Mouse (Mus musculus) mouse trophoblast stem cell (cell line): ENCODE measurements around the gene Cnih3.

Experiments
- in situ Hi-C, 2 experiments: fragments of 300-500 bp; cut with MseI, MboI; formaldehyde crosslinking; loops; 2 replicates in 1 of 2; 3 replicates in 1 of 2; pipeline ENCODE4 v1.15.1; 2025

Cnih3 gene

DNA sequence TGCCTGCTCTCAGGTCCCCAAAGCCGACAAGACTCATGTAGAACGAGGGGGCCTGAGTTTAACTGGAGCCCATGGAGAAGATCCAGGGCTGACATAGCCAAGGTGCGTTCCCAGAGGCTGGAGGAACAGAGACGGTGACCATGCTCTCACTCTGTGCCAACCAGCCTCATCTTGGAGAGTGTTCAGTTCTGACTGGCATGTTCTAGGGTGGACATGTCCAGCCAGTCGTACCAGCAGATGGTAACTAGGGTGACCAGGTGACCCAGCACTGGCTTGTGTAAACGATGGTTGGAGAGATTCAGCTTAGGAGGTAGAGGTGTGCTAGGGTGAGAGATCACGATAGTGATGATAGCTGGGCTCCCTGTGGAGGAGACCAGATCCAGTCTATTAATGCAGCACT, 50.6 kb downstream of the Cnih3 start:
- in situ Hi-C loops, result no loop called here

GRCm38 (mm10) chr1:181407281-181407680, 54.9 kb downstream of the Cnih3 start:
- in situ Hi-C loops, result no loop called here

DNA sequence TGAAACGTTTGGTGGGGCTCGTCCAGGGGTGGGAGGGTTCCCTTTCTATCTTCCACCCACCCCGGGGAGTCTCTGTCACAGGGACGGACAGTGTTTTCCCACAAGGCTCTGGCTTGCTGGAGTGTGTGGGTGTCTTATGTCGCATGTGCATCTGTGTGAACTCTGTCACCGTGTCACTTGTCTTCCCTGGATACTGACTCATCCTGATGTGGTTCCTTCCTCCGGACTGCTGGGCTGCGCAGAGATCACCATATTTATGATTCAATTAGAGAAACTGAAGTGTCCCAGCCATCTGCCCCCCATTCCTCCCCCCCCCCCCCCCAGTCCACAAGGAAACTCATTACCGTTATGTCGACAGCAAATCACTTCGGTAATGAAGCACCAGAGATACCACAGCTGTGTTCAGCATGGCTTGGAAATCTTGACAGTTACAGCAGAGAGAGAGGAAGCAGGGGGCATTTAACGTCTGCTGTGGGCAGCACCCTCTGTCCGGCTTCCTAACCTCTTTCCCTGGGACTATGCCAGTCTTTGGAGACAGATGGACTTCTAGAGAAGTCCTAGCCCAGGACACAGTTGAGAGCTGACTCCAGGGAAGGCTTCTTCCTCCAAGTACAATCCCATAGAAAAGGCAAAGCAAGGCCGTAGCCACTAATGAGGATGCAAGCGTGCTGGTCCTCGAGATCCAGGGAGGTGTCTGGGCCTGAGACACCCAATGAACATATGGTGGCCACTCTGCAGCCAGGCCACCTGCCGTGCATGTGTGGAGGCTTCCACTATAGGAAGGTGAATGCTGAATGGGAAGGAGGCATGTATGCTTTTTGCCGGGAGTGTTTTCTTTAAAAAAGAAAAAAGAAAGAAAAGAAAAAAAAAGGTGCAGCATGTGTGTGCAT, 55.9 kb downstream of the Cnih3 start:
- in situ Hi-C loops, result no loop called here

GRCm38 (mm10) chr1:181409693-181410092, 57.3 kb downstream of the Cnih3 start:
- in situ Hi-C loops, result no loop called here

DNA sequence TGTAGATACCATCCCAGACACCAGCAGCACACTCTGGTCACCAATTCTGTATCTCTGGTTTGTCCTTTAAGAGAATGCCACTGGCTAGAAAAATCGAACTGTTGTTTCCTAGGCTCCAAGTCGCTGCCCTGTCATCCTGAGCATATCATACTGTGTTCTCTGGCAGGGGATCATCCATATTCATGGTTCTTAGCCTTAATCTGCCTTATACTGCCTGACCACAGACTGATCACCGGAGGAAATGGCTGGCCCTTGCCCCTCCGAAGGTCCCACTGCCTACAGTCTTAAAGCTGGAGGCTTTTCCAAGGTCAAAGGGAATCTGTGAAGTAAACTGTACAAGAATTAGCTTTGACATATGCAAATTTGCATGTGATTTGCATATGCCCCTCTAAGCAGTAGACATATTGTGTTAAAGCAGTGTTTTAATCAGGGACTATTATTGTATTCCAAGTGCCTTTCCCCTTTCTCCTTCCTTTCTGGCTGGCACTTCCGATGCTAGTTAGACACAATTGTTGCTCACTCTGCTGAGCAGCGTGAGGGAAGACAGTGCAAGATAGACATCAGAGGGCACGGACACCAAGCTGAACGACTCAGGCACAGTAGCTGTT, 58.3 kb downstream of the Cnih3 start:
- in situ Hi-C loops, result no loop called here

DNA sequence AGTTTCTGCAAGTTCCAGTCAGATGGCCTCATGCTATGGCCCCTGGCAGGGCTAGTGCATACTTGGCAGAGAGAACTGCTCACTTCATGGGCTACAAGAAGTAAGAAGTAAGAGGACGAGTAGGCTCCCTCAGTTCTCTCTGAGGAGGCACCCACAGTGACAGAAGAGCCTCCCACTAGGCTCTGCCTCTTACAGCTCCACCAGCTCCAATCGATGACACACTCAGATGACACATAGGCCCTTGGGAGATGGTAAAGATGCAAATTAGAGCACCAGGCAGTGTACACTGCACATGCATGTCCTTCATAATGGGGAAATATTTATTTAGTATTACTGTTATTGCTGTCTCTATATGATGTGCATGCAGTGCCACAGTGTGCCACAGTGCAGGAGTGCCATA, 62.6 kb downstream of the Cnih3 start:
- in situ Hi-C loops, result no loop called here

GRCm38 (mm10) chr1:181416841-181417240, 64.4 kb downstream of the Cnih3 start:
- in situ Hi-C loops, result no loop called here

DNA sequence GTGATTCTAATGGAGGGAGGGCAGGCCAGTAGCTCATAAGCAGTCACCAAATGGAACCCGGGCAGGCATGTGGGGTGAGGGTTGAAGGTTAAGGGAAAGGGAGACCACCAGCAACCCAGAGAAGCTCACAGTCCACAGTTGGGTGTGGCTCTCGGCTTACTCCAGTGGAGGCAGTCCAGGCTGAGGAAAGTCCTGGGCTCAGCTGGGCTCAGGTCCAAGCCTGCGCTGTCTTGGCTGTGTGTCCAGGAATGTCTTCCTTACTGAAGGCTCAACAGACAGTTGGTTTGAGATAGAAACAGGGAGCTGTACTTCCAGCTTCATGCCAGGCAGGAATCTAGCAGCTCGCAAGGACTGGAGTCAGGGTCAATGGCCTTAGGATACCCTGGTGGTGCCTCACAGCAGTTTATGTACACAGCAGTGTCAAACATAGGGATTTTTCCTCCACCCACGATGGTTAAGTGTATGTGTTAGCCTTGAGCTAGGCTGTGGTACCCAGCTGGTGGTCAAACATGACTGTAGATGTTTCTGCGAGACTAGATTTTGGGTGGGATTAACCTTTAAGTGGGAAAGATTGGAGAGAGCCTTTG, 65.6 kb downstream of the Cnih3 start:
- in situ Hi-C loops, result no loop called here

DNA sequence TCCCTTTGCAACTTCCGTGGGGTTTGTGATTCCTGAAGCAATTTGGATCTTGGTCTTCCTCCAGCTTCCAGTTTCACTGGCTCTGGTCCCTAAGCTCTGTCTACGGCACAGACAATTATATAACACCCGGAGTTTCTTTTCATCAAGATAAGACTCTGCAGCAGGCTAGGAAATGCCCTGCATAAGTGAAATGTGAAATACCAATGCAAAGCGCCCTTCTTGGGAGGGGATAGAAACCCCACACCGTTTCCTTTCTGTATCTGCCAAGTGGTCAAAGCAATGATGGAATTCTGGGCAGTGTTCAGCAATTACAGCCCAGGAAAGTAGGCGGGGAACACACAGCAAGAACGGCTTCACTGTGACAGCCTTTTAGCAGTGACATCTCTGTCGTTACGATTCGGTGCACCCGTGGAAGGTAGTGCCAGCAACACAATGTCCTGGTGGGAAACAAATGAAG, 67.7 kb downstream of the Cnih3 start:
- in situ Hi-C loops, result no loop called here

DNA sequence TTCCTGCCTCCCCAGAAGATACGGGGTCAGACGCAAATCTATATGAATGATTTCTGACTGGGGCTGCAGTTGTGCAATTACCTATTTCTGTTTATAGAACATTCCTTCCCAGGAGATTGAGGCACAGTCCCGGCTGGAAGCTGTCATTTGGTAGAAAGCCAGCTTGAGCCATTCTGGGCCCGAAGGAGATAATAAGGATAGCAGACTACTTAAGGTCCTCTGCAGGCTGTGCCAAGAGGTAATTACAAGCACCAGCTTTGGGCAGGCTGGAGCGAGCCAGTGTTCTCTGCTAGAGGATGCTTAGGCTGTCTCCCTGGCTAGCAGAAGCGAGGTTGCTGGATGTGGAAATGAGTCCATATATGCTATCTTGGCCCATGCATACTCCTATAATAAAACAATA, 70.4 kb downstream of the Cnih3 start:
- in situ Hi-C loops, result no loop called here

GRCm38 (mm10) chr1:181424922-181425321, 72.5 kb downstream of the Cnih3 start:
- in situ Hi-C loops, result no loop called here

- in situ Hi-C loops, result no loop called here
These were observed 73.0 kb downstream of the Cnih3 start for GRCm38 (mm10) chr1:181425388-181425787.

GRCm38 (mm10) chr1:181426406-181426805, 74.0 kb downstream of the Cnih3 start:
- in situ Hi-C loops, result no loop called here

- in situ Hi-C loops, result no loop called here
These were observed 80.8 kb downstream of the Cnih3 start for GRCm38 (mm10) chr1:181433263-181433662.

- in situ Hi-C loops, result no loop called here
These were observed 83.0 kb downstream of the Cnih3 start for GRCm38 (mm10) chr1:181435414-181435813.

DNA sequence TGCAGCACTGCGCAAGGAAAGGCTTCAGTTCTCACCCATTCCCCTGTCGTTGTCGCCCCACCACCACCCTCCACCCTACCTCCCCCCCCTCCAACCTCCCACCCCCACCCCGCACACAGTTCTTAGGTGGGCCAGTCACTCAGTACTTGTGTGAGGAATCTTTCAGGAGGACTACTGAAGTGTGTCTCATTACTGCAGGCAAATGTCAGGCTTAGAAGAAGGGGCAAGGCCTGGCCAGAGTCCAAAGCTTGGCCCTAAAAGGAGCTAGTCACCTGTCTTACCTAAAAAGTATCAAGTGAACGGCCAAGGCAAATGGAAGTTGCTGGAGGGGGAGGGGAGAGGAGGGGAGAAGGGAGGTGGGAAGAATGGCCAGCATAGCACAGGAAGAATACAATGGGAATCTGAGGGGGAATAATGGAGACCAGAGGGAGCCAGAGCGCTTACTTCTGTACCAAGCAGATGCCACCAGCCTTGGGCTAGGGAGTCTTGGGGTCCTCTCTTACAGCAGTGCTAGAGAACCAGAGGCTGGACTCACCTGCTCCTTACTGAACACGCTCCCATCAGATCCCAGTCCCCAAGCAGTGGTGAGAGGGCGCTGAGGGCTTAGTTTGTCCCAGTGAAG, 88.7 kb downstream of the Cnih3 start:
- in situ Hi-C loops, result no loop called here

DNA sequence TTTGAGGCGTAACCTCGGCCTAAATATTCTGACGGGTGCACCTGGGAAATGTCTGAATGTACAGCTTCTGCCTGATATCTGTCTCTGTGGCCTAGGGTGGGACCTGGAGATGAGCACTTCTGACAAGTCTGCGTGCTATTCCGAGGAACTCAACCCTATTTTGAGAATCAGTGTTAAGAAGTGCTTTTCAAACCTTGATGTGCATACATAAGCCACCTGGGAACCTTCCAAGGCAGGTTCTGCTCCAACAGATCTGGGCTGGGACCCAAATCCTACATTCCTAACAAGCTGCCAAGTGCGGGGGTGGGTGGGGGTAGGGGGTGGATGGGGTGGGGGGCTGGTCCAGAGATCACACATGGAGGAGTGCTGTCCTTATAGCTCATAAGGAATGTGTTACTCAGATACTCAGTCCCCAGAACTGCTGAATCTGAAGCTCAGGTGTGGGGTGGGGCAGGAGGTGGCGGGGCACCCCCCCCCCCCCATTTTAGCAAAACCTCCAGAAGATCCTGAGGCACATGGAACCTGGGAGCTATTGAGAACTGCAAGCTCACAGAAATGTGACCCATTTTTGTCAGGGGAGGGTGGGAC, 89.3 kb downstream of the Cnih3 start:
- in situ Hi-C loops, result no loop called here

DNA sequence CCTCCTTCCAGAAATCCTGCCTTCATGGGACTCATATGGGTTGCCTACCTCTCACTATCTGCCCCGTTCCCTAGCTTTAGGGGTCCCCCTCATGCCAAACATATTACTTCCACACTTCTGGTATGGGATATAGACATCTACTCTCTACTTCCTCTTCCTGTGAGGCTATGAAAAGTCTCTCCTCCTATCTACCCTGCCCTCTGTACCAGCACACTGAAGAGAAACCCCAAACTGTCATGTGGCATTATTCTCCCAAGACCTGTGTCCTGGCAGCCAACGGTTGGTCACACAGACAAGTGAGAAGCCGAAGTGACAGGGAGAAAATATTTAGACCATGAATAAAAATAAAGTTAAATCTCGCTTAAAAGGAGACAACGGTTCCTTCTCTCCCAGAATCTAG, 92.6 kb downstream of the Cnih3 start:
- in situ Hi-C loops, result no loop called here

GRCm38 (mm10) chr1:181445630-181446257, 93.3 kb downstream of the Cnih3 start:
- in situ Hi-C loops, result no loop called here

DNA sequence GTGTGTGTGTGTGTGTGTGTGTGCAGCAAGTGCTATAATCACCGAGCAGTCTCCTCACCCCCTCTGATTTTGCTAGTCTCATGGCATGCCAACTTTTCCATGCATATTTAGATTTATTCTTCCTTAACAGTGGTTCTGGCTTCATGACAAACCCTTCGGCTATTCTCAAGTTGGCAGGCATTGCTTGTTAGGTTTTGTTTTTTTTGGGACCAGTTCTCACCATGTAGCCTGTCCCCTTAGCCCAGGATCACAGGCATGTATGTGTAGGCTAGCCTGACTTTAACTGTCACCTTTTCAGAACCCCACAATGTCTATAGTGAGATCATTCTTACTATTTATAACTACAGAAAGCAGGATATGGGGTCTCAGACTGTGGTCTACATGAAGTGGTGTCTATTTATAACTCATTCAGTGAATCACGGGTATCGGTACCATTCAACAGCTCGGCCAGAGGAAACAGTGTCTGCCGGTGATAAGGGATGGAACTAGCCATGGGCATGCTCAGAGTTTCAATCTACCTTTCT, 94.2 kb downstream of the Cnih3 start:
- in situ Hi-C loops, result no loop called here

DNA sequence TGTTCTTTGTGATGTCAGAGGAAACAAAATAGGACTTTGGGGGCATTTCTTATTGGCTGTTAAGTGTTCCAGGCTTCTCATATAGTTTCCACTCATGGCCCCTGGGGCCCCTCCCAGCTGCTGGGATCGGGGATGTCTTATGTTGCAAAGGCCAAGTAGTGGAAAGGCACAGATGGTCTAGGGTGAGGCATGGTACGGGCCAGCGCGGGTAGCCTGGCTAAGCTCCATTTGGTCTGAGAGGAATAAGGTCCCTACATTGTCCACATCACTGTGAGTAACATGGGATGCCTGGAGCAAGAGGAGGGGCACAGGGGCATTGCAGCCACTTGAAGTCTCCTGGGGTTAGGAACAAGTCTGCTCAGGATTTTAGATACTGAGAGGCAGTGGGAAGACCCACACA, 95.1 kb downstream of the Cnih3 start:
- in situ Hi-C loops, result no loop called here
